Mouse (Mus musculus): Measurements from ENCODE around the gene Vapa. TPM values are rescaled to one million over a fixed set of nuclear protein-coding genes. Genes with fewer than 3 reads are reported as not detected.

The Vapa gene
- polyA plus RNA-seq, 1 experiment from 2014 or later, result 55.8 TPM

DNA sequence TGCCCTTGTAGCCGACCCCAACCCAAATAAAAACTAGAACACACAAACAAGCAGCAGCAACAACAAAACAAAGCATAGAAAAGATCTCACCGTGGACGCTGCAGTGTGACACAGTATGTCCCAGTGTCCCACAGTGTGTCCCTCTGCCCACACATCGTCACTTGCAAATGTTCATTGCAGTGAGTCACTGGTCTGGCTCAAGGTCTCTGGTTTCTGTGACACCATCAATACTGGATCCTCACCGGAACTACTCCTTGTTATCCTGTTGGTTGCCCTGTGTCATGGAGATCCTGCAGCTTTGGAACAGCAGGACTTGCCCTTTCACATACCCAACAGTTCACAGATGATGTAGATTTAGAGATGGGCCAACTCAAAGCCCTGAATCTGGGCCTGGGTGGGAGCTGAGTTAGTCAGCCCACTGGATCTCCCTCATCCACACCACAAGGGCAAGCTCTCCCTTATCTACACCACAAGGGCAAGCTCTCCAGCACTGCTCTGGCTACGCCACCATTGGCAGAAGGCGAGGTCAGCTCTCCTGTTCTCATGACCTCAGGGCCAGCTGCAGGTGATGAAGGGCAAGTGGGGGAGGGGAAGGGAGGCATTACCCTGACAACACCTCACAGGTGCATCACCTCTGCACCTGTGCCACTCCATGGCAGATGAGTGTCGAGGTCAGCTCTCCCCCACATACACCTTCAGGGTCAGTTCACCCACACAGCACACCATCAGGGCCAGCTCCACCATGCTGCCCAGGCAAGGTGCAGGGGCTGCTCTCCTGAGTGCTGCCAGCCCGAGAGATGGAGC is 35.2 kb upstream of the Vapa start:
- 0 out of 2 replicates have a peak, but pooled peaks have one; percentile 13 for ATAC-seq (ENCODE audit: low read depth)
- H3K27me3 ChIP-seq (ENCODE audit: control insufficient read depth, insufficient read depth, low read depth, low read length), result no peaks in the 10 kb centered on the region
- H3K9me3 ChIP-seq (replicated peaks; ENCODE audit: control insufficient read depth, low read length), result no peaks in the 10 kb centered on the region
- H3K4me1 ChIP-seq (ENCODE audit: control insufficient read depth, low read depth, low read length), result no peaks in the 10 kb centered on the region
- no peak overlapping the region for H3K27ac ChIP-seq (ENCODE audit: low read length)
- H3K9ac ChIP-seq (ENCODE audit: low read depth, low read length), result no peak overlapping the region
- H3K4me3 ChIP-seq (ENCODE audit: low read depth, low read length), result no peak overlapping the region
- H3K36me3 ChIP-seq (ENCODE audit: control insufficient read depth, insufficient read depth), result no peaks in the 10 kb centered on the region
- H3K4me2 ChIP-seq (ENCODE audit: low read depth, low read length), result no peak overlapping the region
- WGBS (ENCODE audit: insufficient replicate concordance), result 57% methylated on average over 9 of the region's 9 CpGs

DNA sequence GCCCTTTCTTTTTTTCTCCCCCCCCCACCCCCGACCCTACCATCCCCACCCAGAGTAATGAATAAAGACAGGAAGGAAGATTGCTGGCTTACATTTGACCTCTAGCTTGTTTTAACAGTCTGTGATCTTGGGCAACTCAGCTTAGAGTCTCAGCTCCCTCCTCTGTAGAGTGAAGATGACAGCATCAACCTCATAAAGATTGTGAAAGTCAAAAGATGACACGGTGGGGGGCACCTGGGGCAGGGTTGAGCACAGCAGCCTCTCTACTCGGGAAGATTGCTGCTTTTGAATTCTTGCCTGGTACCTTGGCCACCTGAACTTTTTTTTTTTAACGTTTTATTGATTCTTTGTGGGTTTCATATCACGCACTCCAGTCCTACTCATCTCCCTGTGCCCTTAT is 34.6 kb upstream of the Vapa start:
- H3K9ac ChIP-seq (ENCODE audit: low read depth, low read length), result no peak overlapping the region
- H3K9me3 ChIP-seq (replicated peaks; ENCODE audit: control insufficient read depth, low read length), result no peaks in the 10 kb centered on the region
- H3K27me3 ChIP-seq (ENCODE audit: control insufficient read depth, insufficient read depth, low read depth, low read length), result no peaks in the 10 kb centered on the region
- no peak overlapping the region for H3K4me3 ChIP-seq (ENCODE audit: low read depth, low read length)
- H3K4me2 ChIP-seq (ENCODE audit: low read depth, low read length), result no peak overlapping the region
- no peak overlapping the region for H3K27ac ChIP-seq (ENCODE audit: low read length)
- H3K4me1 ChIP-seq (ENCODE audit: control insufficient read depth, low read depth, low read length), result no peaks in the 10 kb centered on the region
- no peak for ATAC-seq (ENCODE audit: low read depth)
- WGBS (ENCODE audit: insufficient replicate concordance), result 45% methylated on average over 5 of the region's 5 CpGs
- no peaks in the 10 kb centered on the region for H3K36me3 ChIP-seq (ENCODE audit: control insufficient read depth, insufficient read depth)

DNA sequence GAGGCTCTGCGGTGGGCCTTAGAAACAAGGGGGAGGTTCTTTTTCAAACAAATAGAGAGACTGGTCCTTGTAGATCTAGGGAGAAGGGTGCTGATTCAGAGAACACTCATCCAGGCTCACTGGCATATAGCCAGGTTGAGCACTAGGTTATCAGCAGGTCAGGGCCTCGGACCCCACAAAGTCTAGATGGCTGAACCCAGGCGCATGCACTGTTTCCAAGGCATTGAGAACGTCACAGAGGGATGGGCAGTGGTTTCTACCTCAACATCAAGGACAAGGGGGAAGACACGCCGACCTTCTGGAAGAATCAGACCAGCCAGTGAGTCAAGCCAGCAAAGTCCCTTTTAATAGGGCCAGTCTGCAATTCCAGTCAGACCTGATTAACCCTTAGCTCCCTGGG is 33.9 kb upstream of the Vapa start:
- Histone ChIP-seq H3K36me3 (ENCODE audit: control insufficient read depth, insufficient read depth) (no peaks in the 10 kb centered on the region), H3K9me3 (replicated peaks; ENCODE audit: control insufficient read depth, low read length) (no peaks in the 10 kb centered on the region), H3K4me1 (ENCODE audit: control insufficient read depth, low read depth, low read length) (no peaks in the 10 kb centered on the region), H3K4me2 (ENCODE audit: low read depth, low read length) (no peak overlapping the region), H3K27me3 (ENCODE audit: control insufficient read depth, insufficient read depth, low read depth, low read length) (no peaks in the 10 kb centered on the region), H3K9ac (ENCODE audit: low read depth, low read length) (no peak overlapping the region), H3K4me3 (ENCODE audit: low read depth, low read length) (no peak overlapping the region), H3K27ac (ENCODE audit: low read length) (no peak overlapping the region)
- no peak for ATAC-seq (ENCODE audit: low read depth)
- 59% methylated on average over 6 of the region's 6 CpGs for WGBS (ENCODE audit: insufficient replicate concordance)

DNA sequence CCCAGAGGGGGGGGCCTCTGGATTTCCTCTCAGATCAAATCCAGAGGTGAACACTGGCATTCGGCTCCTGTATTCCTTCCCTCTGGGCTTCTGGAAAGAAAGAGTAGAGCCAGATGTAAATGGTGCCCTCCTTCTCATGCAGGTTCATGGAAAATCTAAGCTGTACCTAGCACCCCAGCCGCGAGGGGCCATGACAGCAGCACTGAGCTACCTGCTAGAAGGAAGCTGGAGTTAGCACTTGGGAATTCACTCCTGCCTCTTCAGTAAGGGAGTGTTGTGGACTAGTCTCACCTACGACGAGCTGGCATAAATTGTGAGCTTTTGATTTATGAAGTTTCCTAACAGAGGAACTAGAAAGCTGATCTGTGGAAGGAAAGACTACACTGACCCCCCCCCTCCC is 30.2 kb upstream of the Vapa start:
- Histone ChIP-seq H3K9ac (ENCODE audit: low read depth, low read length) (no peak overlapping the region), H3K4me2 (ENCODE audit: low read depth, low read length) (no peak overlapping the region), H3K36me3 (ENCODE audit: control insufficient read depth, insufficient read depth) (no peaks in the 10 kb centered on the region), H3K27ac (ENCODE audit: low read length) (no peak overlapping the region), H3K27me3 (ENCODE audit: control insufficient read depth, insufficient read depth, low read depth, low read length) (no peaks in the 10 kb centered on the region), H3K9me3 (replicated peaks; ENCODE audit: control insufficient read depth, low read length) (no peaks in the 10 kb centered on the region), H3K4me1 (ENCODE audit: control insufficient read depth, low read depth, low read length) (no peaks in the 10 kb centered on the region), H3K4me3 (ENCODE audit: low read depth, low read length) (no peak overlapping the region)
- WGBS (ENCODE audit: insufficient replicate concordance), result 66% methylated on average over 5 of the region's 5 CpGs
- ATAC-seq (ENCODE audit: low read depth), result no peak

DNA sequence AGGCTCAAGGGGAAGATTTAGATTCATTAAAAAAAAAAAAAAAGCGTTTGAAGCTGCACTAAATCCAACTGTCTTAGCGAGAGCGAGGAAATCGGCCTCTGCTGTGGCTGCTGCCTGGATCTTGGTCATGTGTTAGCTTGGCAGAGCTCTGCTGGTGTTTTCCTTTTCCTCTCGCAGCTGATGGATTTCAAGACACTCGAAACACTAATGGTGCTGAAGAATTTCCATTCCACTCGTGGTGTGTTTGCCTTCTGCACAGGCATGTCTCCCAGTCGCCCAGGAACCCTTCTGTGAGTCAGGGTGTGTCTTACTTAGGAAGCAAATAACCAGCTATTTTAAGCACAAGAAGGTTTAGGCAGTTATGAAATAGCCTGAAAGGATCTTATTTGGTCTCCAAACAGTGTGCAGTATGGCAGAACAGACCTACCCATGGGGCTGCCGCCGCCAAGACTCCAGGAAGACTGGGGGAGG is 29.7 kb upstream of the Vapa start:
- no peaks in the 10 kb centered on the region for H3K9me3 ChIP-seq (replicated peaks; ENCODE audit: control insufficient read depth, low read length)
- H3K4me2 ChIP-seq (ENCODE audit: low read depth, low read length), result no peak overlapping the region
- no peaks in the 10 kb centered on the region for H3K27me3 ChIP-seq (ENCODE audit: control insufficient read depth, insufficient read depth, low read depth, low read length)
- H3K4me3 ChIP-seq (ENCODE audit: low read depth, low read length), result no peak overlapping the region
- ATAC-seq (ENCODE audit: low read depth), result no peak
- no peaks in the 10 kb centered on the region for H3K4me1 ChIP-seq (ENCODE audit: control insufficient read depth, low read depth, low read length)
- H3K9ac ChIP-seq (ENCODE audit: low read depth, low read length), result no peak overlapping the region
- WGBS (ENCODE audit: insufficient replicate concordance), result 58% methylated on average over 10 of the region's 10 CpGs
- no peak overlapping the region for H3K27ac ChIP-seq (ENCODE audit: low read length)
- no peaks in the 10 kb centered on the region for H3K36me3 ChIP-seq (ENCODE audit: control insufficient read depth, insufficient read depth)

DNA sequence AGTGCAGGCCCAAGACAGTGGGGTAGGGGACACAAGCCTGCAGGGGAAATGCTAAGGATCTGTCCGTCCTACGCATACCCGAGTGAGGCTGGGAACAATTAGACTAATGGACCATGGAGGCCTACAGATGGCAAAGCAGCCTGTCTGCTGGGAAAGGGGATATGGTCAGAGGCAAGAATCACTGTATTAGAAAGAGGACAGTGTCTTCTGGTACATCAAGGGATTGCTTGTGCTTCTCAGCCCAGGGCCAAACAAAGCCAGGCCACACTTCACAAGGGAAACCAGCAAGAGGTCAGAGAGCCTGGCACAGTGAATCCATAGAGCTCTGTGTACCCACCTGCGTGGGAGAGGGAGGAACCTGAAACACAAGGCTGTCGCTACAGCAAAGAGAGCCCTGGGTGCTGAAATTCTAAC is 29.2 kb upstream of the Vapa start:
- no peak overlapping the region for H3K27ac ChIP-seq (ENCODE audit: low read length)
- ATAC-seq (ENCODE audit: low read depth), result no peak
- H3K4me1 ChIP-seq (ENCODE audit: control insufficient read depth, low read depth, low read length), result no peaks in the 10 kb centered on the region
- no peaks in the 10 kb centered on the region for H3K36me3 ChIP-seq (ENCODE audit: control insufficient read depth, insufficient read depth)
- H3K9me3 ChIP-seq (replicated peaks; ENCODE audit: control insufficient read depth, low read length), result no peaks in the 10 kb centered on the region
- H3K4me2 ChIP-seq (ENCODE audit: low read depth, low read length), result no peak overlapping the region
- no peaks in the 10 kb centered on the region for H3K27me3 ChIP-seq (ENCODE audit: control insufficient read depth, insufficient read depth, low read depth, low read length)
- H3K9ac ChIP-seq (ENCODE audit: low read depth, low read length), result no peak overlapping the region
- WGBS (ENCODE audit: insufficient replicate concordance), result 74% methylated on average over 5 of the region's 5 CpGs
- no peak overlapping the region for H3K4me3 ChIP-seq (ENCODE audit: low read depth, low read length)

DNA sequence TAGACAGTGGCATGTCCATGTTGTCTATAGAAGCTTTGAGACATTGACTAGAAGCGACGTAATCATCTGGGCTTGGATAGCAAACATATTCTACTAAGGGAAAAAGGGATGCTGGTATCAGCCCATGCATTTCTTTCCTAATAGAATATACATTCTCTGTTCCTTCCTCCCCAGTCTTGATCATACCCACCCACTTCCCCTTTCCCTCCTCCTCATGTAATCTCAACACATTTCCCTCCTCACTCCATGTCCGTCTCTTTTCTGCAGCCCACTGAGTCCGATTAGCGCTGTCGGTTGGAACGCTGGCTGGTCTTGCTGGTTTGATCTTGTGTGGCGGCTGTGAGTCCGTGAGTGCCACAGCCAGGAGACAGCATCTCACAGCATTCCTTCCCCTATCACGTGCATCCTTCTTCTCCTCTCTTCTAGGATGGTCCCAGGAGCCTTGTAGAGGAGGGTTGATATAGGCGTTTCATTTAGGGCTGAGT is 28.4 kb upstream of the Vapa start, which contains the start of gene Txndc2:
Txndc2 (minus strand) TSS at position 435 of the 485 bp plus-strand sequence.
- no peaks in the 10 kb centered on the region for H3K9me3 ChIP-seq (replicated peaks; ENCODE audit: control insufficient read depth, low read length)
- no peak for ATAC-seq (ENCODE audit: low read depth)
- H3K27me3 ChIP-seq (ENCODE audit: control insufficient read depth, insufficient read depth, low read depth, low read length), result no peaks in the 10 kb centered on the region
- H3K9ac ChIP-seq (ENCODE audit: low read depth, low read length), result no peak within 1 kb of the TSS
- H3K4me1 ChIP-seq (ENCODE audit: control insufficient read depth, low read depth, low read length), result no peaks in the 10 kb centered on the region
- H3K27ac ChIP-seq (ENCODE audit: low read length), result no peak within 1 kb of the TSS
- 73% methylated on average over 11 of the region's 11 CpGs for WGBS (ENCODE audit: insufficient replicate concordance)
- H3K4me3 ChIP-seq (ENCODE audit: low read depth, low read length), result no peak within 1 kb of the TSS
- no peak within 1 kb of the TSS for H3K4me2 ChIP-seq (ENCODE audit: low read depth, low read length)
- H3K36me3 ChIP-seq (ENCODE audit: control insufficient read depth, insufficient read depth), result no peaks in the 10 kb centered on the region

DNA sequence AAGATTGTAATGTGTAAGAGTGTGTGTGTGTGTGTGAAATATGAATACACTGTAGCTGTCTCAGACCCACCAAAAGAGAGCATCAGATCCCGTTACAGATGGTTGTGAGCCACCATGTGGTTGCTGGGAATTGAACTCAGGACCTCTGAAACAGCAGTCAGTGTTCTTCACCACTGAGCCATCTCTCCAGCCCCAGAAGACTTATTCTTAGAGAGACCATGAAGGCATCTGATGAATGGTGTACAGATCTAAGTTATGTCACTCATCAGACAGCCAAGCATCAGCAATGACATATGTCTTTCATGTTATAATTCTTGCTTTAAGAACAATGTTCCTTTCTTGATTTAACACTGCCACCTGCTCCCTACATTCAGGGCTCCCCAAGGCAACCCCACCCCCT is 25.8 kb upstream of the Vapa start:
- no peak for ATAC-seq (ENCODE audit: low read depth)
- Histone ChIP-seq H3K9ac (ENCODE audit: low read depth, low read length) (no peak overlapping the region), H3K27ac (ENCODE audit: low read length) (no peak overlapping the region), H3K9me3 (replicated peaks; ENCODE audit: control insufficient read depth, low read length) (no peaks in the 10 kb centered on the region), H3K4me2 (ENCODE audit: low read depth, low read length) (no peak overlapping the region), H3K4me1 (ENCODE audit: control insufficient read depth, low read depth, low read length) (no peaks in the 10 kb centered on the region), H3K4me3 (ENCODE audit: low read depth, low read length) (no peak overlapping the region), H3K27me3 (ENCODE audit: control insufficient read depth, insufficient read depth, low read depth, low read length) (no peaks in the 10 kb centered on the region), H3K36me3 (ENCODE audit: control insufficient read depth, insufficient read depth) (no peaks in the 10 kb centered on the region)
- WGBS (ENCODE audit: insufficient replicate concordance), result 55% methylated on average over 1 of the region's 1 CpGs

DNA sequence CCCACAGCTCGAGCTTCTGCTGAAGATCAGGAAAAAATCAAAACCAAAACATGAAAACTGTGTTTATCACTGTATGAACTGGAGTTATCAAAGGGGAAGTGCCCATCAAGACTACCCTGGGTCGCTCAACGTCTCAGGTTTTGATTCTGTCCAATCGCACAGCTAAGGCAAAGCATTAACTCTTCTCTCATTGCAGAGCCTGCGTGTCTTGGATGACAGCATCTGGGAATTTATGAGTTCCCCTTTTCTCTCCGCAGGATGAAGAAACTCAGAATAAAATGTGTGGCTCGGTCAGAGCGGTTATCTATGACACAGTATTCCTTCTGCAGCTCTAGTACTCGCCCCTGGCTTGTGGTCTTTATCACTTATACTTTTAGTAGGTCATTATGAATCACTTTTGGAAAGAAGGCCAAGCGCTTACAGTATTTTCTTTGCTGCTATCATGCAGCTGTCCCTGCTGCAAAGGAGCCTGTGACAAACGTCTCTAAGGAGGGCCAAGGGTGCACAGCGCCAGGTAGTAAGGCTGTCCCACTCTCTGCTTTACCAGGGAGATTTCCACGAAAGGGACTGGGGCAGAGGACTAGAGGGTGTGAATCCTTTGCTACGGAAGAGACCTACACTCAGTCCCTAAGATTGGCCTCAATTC is 22.5 kb upstream of the Vapa start:
- no peak overlapping the region for H3K27ac ChIP-seq (ENCODE audit: low read length)
- H3K4me2 ChIP-seq (ENCODE audit: low read depth, low read length), result no peak overlapping the region
- H3K9ac ChIP-seq (ENCODE audit: low read depth, low read length), result no peak overlapping the region
- 18% methylated on average over 14 of the region's 14 CpGs for WGBS (ENCODE audit: insufficient replicate concordance)
- no peaks in the 10 kb centered on the region for H3K9me3 ChIP-seq (replicated peaks; ENCODE audit: control insufficient read depth, low read length)
- H3K36me3 ChIP-seq (ENCODE audit: control insufficient read depth, insufficient read depth), result no peaks in the 10 kb centered on the region
- H3K4me1 ChIP-seq (ENCODE audit: control insufficient read depth, low read depth, low read length), result no peaks in the 10 kb centered on the region
- H3K27me3 ChIP-seq (ENCODE audit: control insufficient read depth, insufficient read depth, low read depth, low read length), result no peaks in the 10 kb centered on the region
- no peak for ATAC-seq (ENCODE audit: low read depth)
- no peak overlapping the region for H3K4me3 ChIP-seq (ENCODE audit: low read depth, low read length)
